Mouse (Mus musculus) megakaryocyte-erythroid progenitor cell, adult 5-6 weeks (primary cell): ENCODE data around the gene Slc47a2. TPM values are rescaled to one million over a fixed set of nuclear protein-coding genes. Genes with fewer than 3 reads are reported as not detected.
A peak's percentile ranks its signal among the peaks of the same experiment; 100 is the strongest.

Experiments used
- ATAC-seq: replicated peaks from 2 replicates; pipeline ENCODE4 v1.8.0; 2016; ENCODE audit warnings: mild to moderate bottlenecking, inconsistent platforms; ENCODE audit not compliant: severe bottlenecking, poor library complexity, low FRiP score, low TSS enrichment
- total RNA-seq, 2 experiments: library from RNA; stranded (forward) in 1 of 2; stranded (reverse) in 1 of 2; fragments of 200-1000, 215-1000 nt in 1 of 2; fragments of >200 nt in 1 of 2; fragmentation: Nextera tagmentation in 1 of 2; gene quantifications; 2 replicates each; pipeline ENCODE4 v1.2.3; 2014 to 2017

Gene Slc47a2
- total RNA-seq (2014; fragmentation: Nextera tagmentation) (not detected in 2 replicates), total RNA-seq (2017) (not detected in 2 replicates)

DNA sequence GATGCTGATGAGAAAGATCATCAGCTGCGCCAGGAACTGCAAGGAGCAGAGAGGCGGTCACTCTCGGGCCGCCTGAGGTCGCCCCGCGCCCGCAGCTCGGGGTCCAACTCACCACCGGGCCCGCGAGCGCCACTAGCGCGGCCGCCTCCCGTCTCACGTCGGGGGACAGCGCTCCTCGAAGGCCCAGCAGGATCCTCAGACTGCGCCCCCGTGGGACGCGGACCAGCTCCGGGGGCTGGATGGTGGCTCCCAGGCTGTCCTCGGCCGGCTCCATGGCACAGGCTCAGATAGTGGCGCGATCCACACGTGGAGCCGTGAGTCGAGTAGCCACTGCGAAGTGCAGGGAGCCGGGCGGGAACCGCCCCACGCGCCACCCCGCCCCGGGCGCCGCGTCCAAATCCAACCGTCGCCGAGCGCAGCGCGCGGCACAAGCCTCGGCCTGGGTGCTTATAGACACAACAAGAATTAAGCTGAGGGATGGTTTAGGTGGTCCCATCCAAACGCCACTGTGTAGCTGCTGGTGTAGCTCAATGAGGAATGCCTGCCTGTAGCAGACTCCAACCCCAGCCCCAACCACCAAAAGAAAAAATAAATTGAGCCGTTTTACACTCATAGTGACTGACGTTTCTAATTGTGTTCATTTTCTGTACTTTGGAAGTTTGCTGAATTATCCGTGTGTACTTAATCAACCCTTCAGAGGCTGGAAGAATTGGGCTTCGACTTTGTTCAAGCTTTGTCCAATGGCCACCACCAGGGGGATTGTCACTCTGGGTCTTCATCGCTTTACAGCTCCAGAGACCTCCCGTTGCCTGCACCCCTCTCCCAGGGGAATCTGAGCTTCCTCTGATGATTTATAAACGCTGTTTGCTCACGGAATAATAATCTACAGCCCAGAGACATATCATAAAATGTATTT lies at the start of gene Slc47a2:
Slc47a2 (minus strand) TSS at position 356 of the 916 bp plus-strand sequence.
- ATAC-seq = 0 out of 2 replicates have a peak, but pooled peaks have one; percentile 22

DNA sequence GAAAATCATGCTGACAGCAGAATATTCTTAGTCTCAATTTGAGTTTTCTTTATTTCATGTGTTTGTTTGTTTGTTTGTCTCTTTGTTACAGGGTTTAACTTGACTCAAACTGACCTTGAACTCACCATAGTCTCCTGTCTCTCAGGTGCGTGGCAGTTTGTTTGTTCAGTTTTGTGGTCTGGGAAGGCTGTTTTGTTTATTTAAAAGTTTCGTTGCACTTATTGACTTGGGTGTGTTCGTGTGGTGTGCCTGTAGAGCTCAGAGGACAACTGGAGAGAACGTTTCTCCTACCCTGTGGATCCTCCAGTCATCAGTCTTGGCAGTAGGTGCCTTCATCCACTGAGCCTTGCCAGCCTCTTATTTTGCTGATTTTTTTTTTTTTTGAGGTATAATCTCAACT lies 46.3 kb upstream of the Slc47a2 start:
- no peak for ATAC-seq

DNA sequence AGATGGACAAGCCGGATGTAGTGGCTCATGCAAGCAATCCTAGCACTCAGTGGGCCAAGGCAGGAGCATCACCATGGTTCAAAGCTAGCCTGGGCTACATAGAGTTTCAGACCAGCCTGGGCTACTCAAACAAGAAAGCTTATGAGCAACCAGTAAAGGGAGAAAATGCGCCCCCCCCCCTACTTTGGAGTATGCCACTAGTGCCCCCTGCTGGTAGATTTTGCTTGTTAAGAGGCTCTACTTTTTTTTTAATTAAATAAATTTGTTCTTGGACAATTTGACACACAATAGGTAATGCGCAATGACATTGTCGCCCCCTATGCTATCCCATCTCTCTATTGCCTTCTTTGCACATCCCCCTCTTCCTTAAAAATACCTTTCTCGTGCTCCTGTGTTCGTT lies 45.4 kb upstream of the Slc47a2 start:
- ATAC-seq = no peak

DNA sequence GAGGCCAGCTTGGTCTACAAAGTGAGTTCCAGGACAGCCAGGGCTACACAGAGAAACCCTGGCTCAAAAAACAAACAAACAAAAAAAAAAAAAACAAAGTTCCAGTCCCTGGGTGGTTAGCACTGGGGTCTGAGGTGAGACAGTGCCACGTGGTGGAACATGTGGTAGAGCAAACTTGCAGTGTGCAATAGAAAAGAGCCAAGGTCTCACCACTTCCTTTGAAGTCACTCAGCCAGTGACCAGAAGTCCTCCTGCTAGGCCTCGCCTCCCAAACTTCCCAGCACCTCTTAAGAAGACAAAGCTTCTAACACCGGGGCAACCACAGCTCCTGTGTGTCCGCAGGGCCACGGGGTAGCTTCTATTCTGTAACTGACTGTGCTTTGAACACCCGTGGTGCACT lies 44.6 kb upstream of the Slc47a2 start:
- ATAC-seq = no peak

- ATAC-seq = no peak
Observed at GRCm38 (mm10) chr11:61385725-61386124, 43.1 kb upstream of the Slc47a2 start.

- no peak for ATAC-seq
Observed at GRCm38 (mm10) chr11:61381272-61381671, 38.6 kb upstream of the Slc47a2 start.

DNA sequence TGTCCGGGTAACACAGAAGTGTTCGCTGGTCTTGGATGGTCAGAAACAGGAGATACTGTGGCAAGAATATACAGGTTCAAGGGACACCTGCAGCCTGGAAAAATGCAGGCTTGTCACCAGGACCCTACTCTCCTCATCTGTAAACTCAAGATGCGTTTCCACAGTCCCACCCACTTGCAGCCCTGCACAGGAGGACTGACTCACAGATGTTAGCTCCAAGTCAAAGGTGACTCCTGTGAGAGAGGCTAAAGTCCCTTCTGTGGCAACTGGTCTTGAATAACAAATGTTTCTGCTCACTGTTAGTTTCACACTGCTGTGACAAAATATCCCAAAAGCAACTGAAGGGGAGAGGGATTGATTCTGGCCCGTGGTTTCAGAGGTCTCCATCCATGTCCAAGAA lies 36.0 kb upstream of the Slc47a2 start:
- ATAC-seq = no peak

DNA sequence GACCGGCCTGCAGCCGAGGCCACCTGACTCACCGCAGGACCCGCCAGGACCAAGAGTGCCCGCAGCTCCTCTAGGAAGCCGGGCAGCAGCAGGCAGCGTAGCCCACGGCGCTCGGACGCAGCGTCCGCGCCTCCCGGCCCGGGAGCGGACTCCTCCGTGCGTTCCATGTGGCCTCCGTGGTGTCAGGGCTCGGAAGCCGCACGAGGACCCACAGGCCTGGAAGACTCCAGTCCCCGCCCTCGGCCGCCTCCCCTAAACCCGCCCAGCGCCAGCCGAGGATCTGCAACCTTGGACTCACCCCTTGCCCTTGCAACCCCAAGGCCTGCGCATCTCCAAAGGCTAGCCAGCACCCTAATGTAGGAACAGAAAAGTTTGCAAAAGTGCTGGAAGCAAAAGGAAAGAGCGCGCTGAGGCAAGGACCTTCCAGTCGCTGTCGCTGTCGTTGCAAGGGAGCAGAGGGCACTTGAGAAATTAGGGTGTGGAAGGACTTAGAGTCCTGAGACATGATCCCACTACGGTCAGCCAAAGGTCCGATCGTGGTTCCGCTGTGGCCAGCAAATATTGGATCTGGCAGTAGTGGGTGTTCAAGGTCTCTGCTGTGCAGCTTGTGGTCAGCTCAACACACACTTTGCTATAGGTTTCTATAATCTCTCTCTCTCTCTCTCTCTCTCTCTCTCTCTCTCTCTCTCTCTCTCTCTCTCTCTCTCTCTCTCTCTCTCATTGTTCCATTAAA lies 35.4 kb upstream of the Slc47a2 start, which contains the start of gene Slc47a1:
Slc47a1 (minus strand) TSS at position 465 of the 733 bp plus-strand sequence.
- no peak for ATAC-seq

DNA sequence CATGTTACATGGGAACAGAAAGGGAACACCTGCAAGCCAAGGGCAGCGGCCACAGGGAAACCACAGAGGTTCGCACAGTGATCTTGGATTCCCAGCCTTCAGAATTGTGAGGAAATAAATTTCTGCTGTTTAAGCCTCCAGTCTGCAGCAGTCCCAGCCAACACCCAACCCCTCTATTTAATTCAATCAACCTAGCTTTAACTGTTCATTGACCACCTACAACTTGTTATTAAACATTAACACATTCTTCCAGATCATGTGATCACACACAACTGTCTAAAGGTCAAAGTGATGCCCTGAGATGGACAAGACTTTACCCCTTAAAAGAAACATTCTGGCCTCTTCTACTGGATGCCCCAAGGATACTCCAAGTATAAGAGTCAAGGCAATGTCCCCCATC lies 26.0 kb upstream of the Slc47a2 start:
- ATAC-seq = no peak

DNA sequence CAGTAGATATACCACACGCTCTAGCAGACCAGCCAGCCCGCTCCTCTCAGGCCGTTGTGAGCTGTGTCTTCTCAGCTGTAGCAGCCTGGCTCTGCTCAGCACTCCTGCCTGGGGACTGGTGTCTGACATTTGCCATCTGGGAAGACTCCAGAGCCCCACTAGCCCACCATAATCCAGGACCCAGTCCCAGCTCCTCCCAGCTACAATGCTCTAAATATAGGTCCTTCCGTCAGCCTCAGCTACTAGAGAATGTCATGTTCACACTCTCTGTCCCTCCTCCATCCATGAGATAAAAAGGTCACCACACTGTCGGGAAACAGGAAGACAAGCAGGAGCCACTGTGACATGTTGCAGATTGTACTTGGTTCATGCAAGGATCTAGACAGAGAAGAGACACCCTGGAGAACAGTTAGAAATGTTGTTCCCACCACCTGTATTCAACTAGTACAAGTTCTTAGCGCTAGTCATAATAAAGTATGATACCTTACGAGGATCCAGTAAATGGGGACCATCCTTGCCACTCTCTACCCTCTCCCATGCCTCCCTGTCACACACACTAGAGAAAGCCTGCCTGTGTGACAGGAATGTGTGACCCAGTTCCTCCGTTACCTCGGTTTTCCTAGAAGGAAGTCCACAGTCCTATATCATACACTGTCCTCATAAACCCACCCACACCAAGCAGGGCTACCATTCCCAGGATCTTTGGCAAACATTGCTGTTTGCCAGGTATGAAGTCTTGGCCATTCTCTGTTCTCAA lies 24.0 kb upstream of the Slc47a2 start:
- ATAC-seq = no peak

DNA sequence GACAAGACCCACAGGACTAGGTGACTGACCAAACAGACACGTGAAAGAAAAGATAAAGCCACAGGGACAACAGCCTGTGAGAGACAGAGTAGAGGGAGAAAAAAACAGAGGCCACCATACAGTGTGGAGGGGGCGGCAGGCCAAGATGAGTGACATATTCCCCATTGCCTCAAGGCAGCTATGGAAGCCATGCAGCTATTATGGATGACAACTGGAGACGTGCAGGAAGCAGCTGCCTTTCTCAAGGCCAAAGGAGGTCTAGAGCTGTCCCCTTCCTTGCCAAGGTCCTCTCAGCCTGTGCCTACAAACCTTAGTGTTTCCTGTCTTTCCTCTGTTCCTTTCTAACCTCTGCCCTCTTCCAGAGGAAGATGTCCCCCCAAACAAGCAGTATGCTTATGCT lies 23.3 kb upstream of the Slc47a2 start:
- no peak for ATAC-seq

GRCm38 (mm10) chr11:61364096-61364495 lies 21.4 kb upstream of the Slc47a2 start:
- ATAC-seq = no peak

- ATAC-seq = no peak
Observed at GRCm38 (mm10) chr11:61361515-61362190, 19.0 kb upstream of the Slc47a2 start.

GRCm38 (mm10) chr11:61356600-61356999 lies 13.9 kb upstream of the Slc47a2 start:
- ATAC-seq = no peak

DNA sequence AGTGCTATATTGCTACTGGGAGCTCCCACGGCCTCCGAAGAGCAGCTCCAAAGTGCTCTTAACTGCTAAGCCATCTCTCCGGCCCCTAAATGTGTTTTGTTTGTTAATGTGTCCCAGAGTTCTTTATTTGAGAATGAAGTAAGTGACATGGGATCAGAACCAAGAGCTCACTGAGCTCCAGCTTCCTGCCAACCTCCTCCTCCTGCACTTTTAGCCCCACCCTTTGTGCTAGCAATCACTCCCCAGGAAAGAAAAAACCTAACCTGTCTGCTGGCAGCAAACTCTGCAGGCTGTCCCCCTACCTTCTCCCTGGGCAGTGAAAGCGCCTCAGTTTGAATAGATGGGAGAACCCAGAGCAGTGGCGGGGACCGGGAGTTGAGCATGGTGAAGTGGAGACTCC lies 13.5 kb upstream of the Slc47a2 start:
- ATAC-seq = no peak

- no peak for ATAC-seq
Observed at GRCm38 (mm10) chr11:61355351-61355750, 12.7 kb upstream of the Slc47a2 start.

DNA sequence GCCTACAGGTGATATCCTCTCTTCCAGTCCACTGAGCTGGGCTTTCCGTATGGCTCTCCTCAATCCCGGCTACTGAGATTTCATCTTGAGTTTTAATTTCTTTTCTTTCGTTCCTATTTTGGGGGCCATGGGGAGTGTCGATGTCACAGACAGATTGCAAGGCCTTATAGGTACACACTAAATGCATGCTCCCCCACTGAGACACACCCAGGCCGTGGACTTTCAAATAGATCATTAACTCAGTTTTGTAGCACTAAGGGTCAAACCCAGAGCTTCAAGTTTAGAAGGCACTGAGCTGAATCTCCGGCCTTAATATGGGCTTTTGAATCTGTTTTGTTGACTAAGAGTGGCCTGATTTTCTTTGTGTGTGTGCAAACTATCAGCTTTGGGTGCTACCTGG lies 11.7 kb upstream of the Slc47a2 start:
- ATAC-seq = no peak

DNA sequence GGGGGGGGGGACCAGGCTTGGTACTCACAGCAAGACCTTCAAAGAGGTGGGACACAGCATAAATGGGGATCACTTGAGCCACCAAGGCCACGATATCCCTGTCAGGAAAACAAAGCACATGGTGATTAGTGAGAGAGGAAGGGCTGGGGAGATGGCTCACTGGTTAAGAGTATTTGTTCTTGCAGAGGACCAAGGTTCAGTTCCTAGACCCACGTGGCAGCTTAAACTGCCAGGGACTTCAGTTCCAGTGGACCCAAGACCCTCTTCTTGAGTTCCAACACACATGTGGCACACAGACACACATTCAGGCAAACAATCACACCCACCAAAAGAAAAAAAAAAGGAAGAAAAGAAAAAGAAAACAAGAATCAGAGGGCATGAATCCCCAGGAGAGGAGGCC lies 10.4 kb upstream of the Slc47a2 start:
- ATAC-seq = no peak

GRCm38 (mm10) chr11:61352138-61352651 lies 9.5 kb upstream of the Slc47a2 start:
- no peak for ATAC-seq
